Mouse (Mus musculus): ENCODE results near the gene Steap4. TPM values are rescaled to one million over a fixed set of nuclear protein-coding genes. Genes with fewer than 3 reads are reported as not detected.
"Not testable (repeated sequence)": the region's sequence is repeated elsewhere in the genome, so short reads cannot be mapped to it uniquely, and the experiment has no call there.

Gene Steap4
- polyA plus RNA-seq, 1 experiment from 2014 or later, result 0.17 TPM

- H3K9me3 ChIP-seq (replicated peaks), result no peaks in the 10 kb centered on the region
- WGBS, result 81% methylated on average over 5 of the region's 5 CpGs
- H3K4me2 ChIP-seq, result no peak overlapping the region
- no peak overlapping the region for H3K27ac ChIP-seq
- no peak for ATAC-seq
- H3K4me1 ChIP-seq, result peaks cover 6% of the 10 kb centered on the region
- no peak overlapping the region for H3K9ac ChIP-seq
- H3K27me3 ChIP-seq, result no peaks in the 10 kb centered on the region
- H3K36me3 ChIP-seq (ENCODE audit: poor library complexity, severe bottlenecking), result no peaks in the 10 kb centered on the region
- H3K4me3 ChIP-seq, result no peak overlapping the region
Observed at GRCm38 (mm10) chr5:7955371-7955966, 4.8 kb upstream of the Steap4 start.

GRCm38 (mm10) chr5:7958061-7958460 lies 2.2 kb upstream of the Steap4 start:
- H3K36me3 ChIP-seq (ENCODE audit: poor library complexity, severe bottlenecking), result no peaks in the 10 kb centered on the region
- WGBS, result 94% methylated on average over 4 of the region's 4 CpGs
- H3K27ac ChIP-seq, result no peak overlapping the region

GRCm38 (mm10) chr5:7959286-7959685 lies 971 bp upstream of the Steap4 start:
- Histone ChIP-seq H3K4me3 (no peak overlapping the region), H3K4me2 (no peak overlapping the region), H3K9ac (no peak overlapping the region), H3K27me3 (no peaks in the 10 kb centered on the region), H3K9me3 (replicated peaks) (no peaks in the 10 kb centered on the region), H3K4me1 (peaks cover 7% of the 10 kb centered on the region), H3K27ac (no peak overlapping the region), H3K36me3 (ENCODE audit: poor library complexity, severe bottlenecking) (no peaks in the 10 kb centered on the region)
- 93% methylated on average over 6 of the region's 6 CpGs for WGBS
- ATAC-seq, result no peak

More at GRCm38 (mm10) chr5:7958061-7958460, 2.2 kb upstream of the Steap4 start:
- Histone ChIP-seq H3K9ac (no peak overlapping the region), H3K4me2 (no peak overlapping the region), H3K27me3 (no peaks in the 10 kb centered on the region), H3K4me1 (peaks cover 7% of the 10 kb centered on the region), H3K4me3 (no peak overlapping the region), H3K9me3 (replicated peaks) (no peaks in the 10 kb centered on the region)
- ATAC-seq, result no peak

GRCm38 (mm10) chr5:7961113-7961512 lies 856 bp downstream of the Steap4 start:
- Histone ChIP-seq H3K4me1 (peaks cover 7% of the 10 kb centered on the region), H3K4me3 (no peak overlapping the region), H3K27me3 (no peaks in the 10 kb centered on the region), H3K27ac (no peak overlapping the region), H3K4me2 (no peak overlapping the region), H3K36me3 (ENCODE audit: poor library complexity, severe bottlenecking) (no peaks in the 10 kb centered on the region), H3K9ac (no peak overlapping the region), H3K9me3 (replicated peaks) (no peaks in the 10 kb centered on the region)
- WGBS, result 86% methylated on average over 7 of the region's 7 CpGs
- ATAC-seq, result no peak

GRCm38 (mm10) chr5:7965281-7965680 lies 5.0 kb downstream of the Steap4 start:
- H3K4me1 ChIP-seq, result peaks cover 3% of the 10 kb centered on the region
- H3K9ac ChIP-seq, result no peak overlapping the region
- H3K9me3 ChIP-seq (replicated peaks), result no peaks in the 10 kb centered on the region
- H3K4me2 ChIP-seq, result no peak overlapping the region
- no peaks in the 10 kb centered on the region for H3K36me3 ChIP-seq (ENCODE audit: poor library complexity, severe bottlenecking)
- H3K27ac ChIP-seq, result no peak overlapping the region
- H3K4me3 ChIP-seq, result no peak overlapping the region
- H3K27me3 ChIP-seq, result no peaks in the 10 kb centered on the region
- WGBS, result 30% methylated on average over 3 of the region's 3 CpGs
- ATAC-seq, result no peak

GRCm38 (mm10) chr5:7968152-7968551 lies 7.9 kb downstream of the Steap4 start:
- Histone ChIP-seq H3K9ac (no peak overlapping the region), H3K9me3 (replicated peaks) (no peaks in the 10 kb centered on the region), H3K27me3 (no peaks in the 10 kb centered on the region), H3K4me3 (no peak overlapping the region), H3K4me1 (no peaks in the 10 kb centered on the region), H3K27ac (no peak overlapping the region), H3K36me3 (ENCODE audit: poor library complexity, severe bottlenecking) (no peaks in the 10 kb centered on the region), H3K4me2 (no peak overlapping the region)
- no peak for ATAC-seq
- WGBS, result 83% methylated on average over 5 of the region's 5 CpGs

- Histone ChIP-seq H3K27ac (no peak overlapping the region), H3K9ac (no peak overlapping the region), H3K4me3 (no peak overlapping the region), H3K4me2 (no peak overlapping the region), H3K36me3 (ENCODE audit: poor library complexity, severe bottlenecking) (no peaks in the 10 kb centered on the region), H3K9me3 (replicated peaks) (no peaks in the 10 kb centered on the region), H3K27me3 (no peaks in the 10 kb centered on the region), H3K4me1 (no peaks in the 10 kb centered on the region)
- no peak for ATAC-seq
- WGBS, result 82% methylated on average over 2 of the region's 2 CpGs
Observed at GRCm38 (mm10) chr5:7972266-7972665, 12.0 kb downstream of the Steap4 start.

GRCm38 (mm10) chr5:7974522-7975197 lies 14.4 kb downstream of the Steap4 start:
- 87% methylated on average over 11 of the region's 11 CpGs for WGBS
- Histone ChIP-seq H3K27me3 (no peaks in the 10 kb centered on the region), H3K36me3 (ENCODE audit: poor library complexity, severe bottlenecking) (no peaks in the 10 kb centered on the region), H3K4me2 (no peak overlapping the region), H3K4me3 (no peak overlapping the region), H3K9ac (no peak overlapping the region), H3K27ac (no peak overlapping the region), H3K4me1 (no peaks in the 10 kb centered on the region), H3K9me3 (replicated peaks) (no peaks in the 10 kb centered on the region)
- ATAC-seq, result no peak

- Histone ChIP-seq H3K4me3 (no peak overlapping the region), H3K9ac (no peak overlapping the region), H3K36me3 (ENCODE audit: poor library complexity, severe bottlenecking) (no peaks in the 10 kb centered on the region), H3K4me1 (no peaks in the 10 kb centered on the region), H3K9me3 (replicated peaks) (no peaks in the 10 kb centered on the region), H3K27ac (no peak overlapping the region), H3K27me3 (no peaks in the 10 kb centered on the region), H3K4me2 (no peak overlapping the region)
- no peak for ATAC-seq
- WGBS, result 87% methylated on average over 5 of the region's 5 CpGs
Observed at GRCm38 (mm10) chr5:7980586-7980985, 20.3 kb downstream of the Steap4 start.

- Histone ChIP-seq H3K9ac (no peak overlapping the region), H3K9me3 (replicated peaks) (no peaks in the 10 kb centered on the region), H3K27ac (no peak overlapping the region), H3K4me3 (no peak overlapping the region), H3K4me2 (no peak overlapping the region), H3K4me1 (no peaks in the 10 kb centered on the region), H3K36me3 (ENCODE audit: poor library complexity, severe bottlenecking) (no peaks in the 10 kb centered on the region), H3K27me3 (no peaks in the 10 kb centered on the region)
- no peak for ATAC-seq
- WGBS, result 79% methylated on average over 1 of the region's 1 CpGs
Observed at GRCm38 (mm10) chr5:7987962-7988361, 27.7 kb downstream of the Steap4 start.

- Histone ChIP-seq H3K4me3 (no peak overlapping the region), H3K9ac (no peak overlapping the region), H3K4me2 (no peak overlapping the region), H3K4me1 (no peaks in the 10 kb centered on the region), H3K36me3 (ENCODE audit: poor library complexity, severe bottlenecking) (no peaks in the 10 kb centered on the region), H3K27me3 (no peaks in the 10 kb centered on the region), H3K27ac (no peak overlapping the region), H3K9me3 (replicated peaks) (no peaks in the 10 kb centered on the region)
- ATAC-seq, result no peak
- WGBS, result 92% methylated on average over 4 of the region's 4 CpGs
Observed at GRCm38 (mm10) chr5:7988415-7988814, 28.2 kb downstream of the Steap4 start.

- H3K4me2 ChIP-seq; H3K9ac ChIP-seq; H3K36me3 ChIP-seq (ENCODE audit: poor library complexity, severe bottlenecking); H3K4me3 ChIP-seq; H3K27me3 ChIP-seq; H3K27ac ChIP-seq; H3K4me1 ChIP-seq; ATAC-seq; H3K9me3 ChIP-seq (replicated peaks): not testable (repeated sequence)
- 86% methylated on average over 2 of the region's 2 CpGs for WGBS
Observed at GRCm38 (mm10) chr5:7991631-7992030, 31.4 kb downstream of the Steap4 start.

- Histone ChIP-seq H3K9me3 (replicated peaks) (no peaks in the 10 kb centered on the region), H3K4me3 (no peak overlapping the region), H3K4me2 (no peak overlapping the region), H3K36me3 (ENCODE audit: poor library complexity, severe bottlenecking) (no peaks in the 10 kb centered on the region), H3K4me1 (no peaks in the 10 kb centered on the region), H3K27ac (no peak overlapping the region), H3K27me3 (no peaks in the 10 kb centered on the region), H3K9ac (no peak overlapping the region)
- WGBS, result 56% methylated on average over 5 of the region's 5 CpGs
- ATAC-seq, result no peak
Observed at GRCm38 (mm10) chr5:7993766-7994165, 33.5 kb downstream of the Steap4 start.
